Mouse (Mus musculus): ENCODE data around the gene B3gnt3.

The B3gnt3 gene

GRCm38 (mm10) chr8:71657816-71658215, 43.8 kb downstream of the B3gnt3 start:
- in situ Hi-C loops (cut with MboI, MseI) = loop anchor here (5.0 to 25.0 kb wide), 3 partner anchors 91 to 1146 kb away; partner anchors contain the start of genes Nxnl1, Rex1bd, Rpl18a and Slc27a1

GRCm38 (mm10) chr8:71654600-71654999, 47.0 kb downstream of the B3gnt3 start:
- in situ Hi-C loops (cut with MboI, MseI) = loop anchor here (25.0 kb wide), 2 partner anchors 767 to 1142 kb away; partner anchors contain the start of genes Rex1bd, Rpl18a, Slc5a5 and Uba52

GRCm38 (mm10) chr8:71645510-71645909, 56.1 kb downstream of the B3gnt3 start:
- in situ Hi-C loops (cut with MboI, MseI) = no loop called here

Data from T-helper 2 cell (primary cell).